Mouse (Mus musculus): Measurements from ENCODE around the gene Chrnd. TPM values are rescaled to one million over a fixed set of nuclear protein-coding genes. Genes with fewer than 3 reads are reported as not detected.

Chrnd gene
- polyA plus RNA-seq, 1 experiment: 0.05 TPM

DNA sequence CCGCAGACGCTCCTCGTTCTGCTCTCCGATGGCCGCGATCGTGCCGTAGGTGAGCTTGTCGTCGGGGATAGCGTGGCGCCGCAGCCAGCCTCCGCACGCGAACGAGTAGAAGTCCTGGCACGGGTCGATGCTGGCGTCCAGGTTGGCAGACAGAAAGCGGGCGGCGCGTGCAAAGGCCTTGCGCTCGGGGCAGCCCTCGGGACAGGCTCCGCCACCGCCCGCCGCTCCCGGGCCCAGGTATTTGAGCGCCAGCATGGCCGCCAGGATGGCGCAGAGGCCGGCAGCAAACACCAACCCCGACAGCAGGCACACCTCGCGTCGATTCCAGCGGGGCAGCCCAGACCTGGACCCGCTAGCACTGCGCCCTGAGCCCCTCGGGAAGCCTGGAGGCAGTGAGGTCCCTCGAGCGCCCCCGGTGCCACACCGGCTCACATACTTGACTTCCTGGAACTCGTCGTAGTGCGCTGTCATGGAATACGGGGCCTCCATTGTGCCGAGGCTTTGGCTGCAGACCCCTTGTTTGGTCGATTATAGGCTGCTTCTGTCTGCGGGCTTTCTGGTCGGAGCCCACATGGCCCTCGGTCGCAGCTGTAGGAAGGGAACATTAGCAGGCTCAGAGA, 35.8 kb upstream of the Chrnd start:
- TF ChIP-seq POLR2A (IDR thresholded peaks at IDR 0.05; ENCODE audit: low read depth, low read length): no peak
- TF ChIP-seq CTCF (IDR thresholded peaks at IDR 0.05; ENCODE audit: extremely low read depth, insufficient read length, insufficient replicate concordance, low read depth, low read length): no peak
- H3K27me3 ChIP-seq (ENCODE audit: control insufficient read depth, insufficient read depth, low read length): peaks cover 56% of the 10 kb centered on the region
- peak overlapping the region; percentile 46 for H3K4me3 ChIP-seq (ENCODE audit: low read depth, low read length)
- no peak overlapping the region for H3K27ac ChIP-seq (ENCODE audit: insufficient read depth, low read depth, low read length)
- peaks cover 8% of the 10 kb centered on the region for H3K4me1 ChIP-seq (ENCODE audit: control insufficient read depth, insufficient read depth, insufficient read length, low read length)
- H3K36me3 ChIP-seq (ENCODE audit: control insufficient read depth, insufficient read depth, low read length): no peaks in the 10 kb centered on the region
- 3% methylated on average over 56 of the region's 58 CpGs for WGBS

DNA sequence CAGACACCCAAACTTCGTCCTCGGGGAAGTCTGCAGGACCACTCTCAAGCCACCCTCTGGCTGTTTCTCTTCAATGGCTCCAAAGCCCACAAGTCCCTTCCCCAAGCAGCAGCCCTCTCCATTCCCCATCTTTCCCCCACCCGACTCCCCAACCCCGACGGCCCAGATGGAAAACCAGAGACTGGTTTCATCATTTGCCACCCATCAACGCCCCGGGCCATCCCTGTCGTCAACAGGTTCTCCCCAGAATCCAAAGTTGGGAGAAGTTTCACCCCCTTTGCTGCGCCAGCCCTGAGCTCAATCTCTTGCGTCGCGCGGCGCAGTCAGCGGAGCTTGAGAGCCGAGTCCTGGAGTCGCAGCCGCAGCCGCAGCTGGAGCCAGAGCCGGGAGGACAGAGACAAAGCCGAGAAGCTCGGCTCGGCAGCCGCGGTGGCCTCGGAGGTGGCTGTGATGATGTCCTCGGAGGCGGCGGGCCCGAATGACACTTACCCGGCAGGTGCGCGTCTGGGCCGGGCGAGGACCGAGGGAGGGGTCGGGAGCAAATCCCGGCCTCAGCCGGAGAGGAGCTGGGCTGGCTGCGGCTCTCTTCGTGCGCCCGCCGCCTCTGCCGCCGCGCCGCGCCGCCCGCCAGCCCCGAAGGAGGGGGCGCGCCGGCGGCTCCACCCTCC, 34.7 kb upstream of the Chrnd start:
- no peak overlapping the region for H3K4me3 ChIP-seq (ENCODE audit: low read depth, low read length)
- TF ChIP-seq POLR2A (IDR thresholded peaks at IDR 0.05; ENCODE audit: low read depth, low read length) (no peak), CTCF (IDR thresholded peaks at IDR 0.05; ENCODE audit: extremely low read depth, insufficient read length, insufficient replicate concordance, low read depth, low read length) (no peak)
- 3% methylated on average over 51 of the region's 56 CpGs for WGBS
- H3K27ac ChIP-seq (ENCODE audit: insufficient read depth, low read depth, low read length): no peak overlapping the region
- peaks cover 8% of the 10 kb centered on the region for H3K4me1 ChIP-seq (ENCODE audit: control insufficient read depth, insufficient read depth, insufficient read length, low read length)
- H3K36me3 ChIP-seq (ENCODE audit: control insufficient read depth, insufficient read depth, low read length): no peaks in the 10 kb centered on the region
- H3K27me3 ChIP-seq (ENCODE audit: control insufficient read depth, insufficient read depth, low read length): peaks cover 56% of the 10 kb centered on the region

DNA sequence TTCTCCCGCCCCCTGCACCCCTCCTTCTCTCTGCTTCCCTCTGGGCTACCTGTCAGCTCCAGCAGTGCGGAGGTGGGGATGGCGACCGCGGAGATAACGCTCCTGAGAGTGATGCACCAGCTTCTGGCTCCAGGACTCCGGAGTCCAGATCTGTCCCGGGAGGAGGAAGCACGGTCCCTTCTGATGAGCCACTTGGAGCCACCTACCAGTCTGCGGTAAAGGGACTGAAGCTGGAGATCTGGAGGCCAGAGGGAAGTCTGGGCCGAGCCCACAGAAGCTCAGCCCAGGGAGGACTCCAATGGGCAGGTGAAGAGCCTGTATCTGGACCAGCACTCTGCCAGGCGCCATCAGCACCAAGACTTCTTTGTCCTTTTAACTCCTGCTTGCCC, 34.2 kb upstream of the Chrnd start, which contains the start of gene Ecel1:
Gene Ecel1 (minus strand): TSS at position 323 of the 389 bp plus-strand sequence.
- Histone ChIP-seq H3K27me3 (ENCODE audit: control insufficient read depth, insufficient read depth, low read length) (peaks cover 56% of the 10 kb centered on the region), H3K4me1 (ENCODE audit: control insufficient read depth, insufficient read depth, insufficient read length, low read length) (peaks cover 8% of the 10 kb centered on the region), H3K27ac (ENCODE audit: insufficient read depth, low read depth, low read length) (no peak within 1 kb of the TSS), H3K36me3 (ENCODE audit: control insufficient read depth, insufficient read depth, low read length) (no peaks in the 10 kb centered on the region), H3K4me3 (ENCODE audit: low read depth, low read length) (no peak within 1 kb of the TSS)
- WGBS: 4% methylated on average over 12 of the region's 12 CpGs
- no peak for TF ChIP-seq CTCF (IDR thresholded peaks at IDR 0.05; ENCODE audit: extremely low read depth, insufficient read length, insufficient replicate concordance, low read depth, low read length)

DNA sequence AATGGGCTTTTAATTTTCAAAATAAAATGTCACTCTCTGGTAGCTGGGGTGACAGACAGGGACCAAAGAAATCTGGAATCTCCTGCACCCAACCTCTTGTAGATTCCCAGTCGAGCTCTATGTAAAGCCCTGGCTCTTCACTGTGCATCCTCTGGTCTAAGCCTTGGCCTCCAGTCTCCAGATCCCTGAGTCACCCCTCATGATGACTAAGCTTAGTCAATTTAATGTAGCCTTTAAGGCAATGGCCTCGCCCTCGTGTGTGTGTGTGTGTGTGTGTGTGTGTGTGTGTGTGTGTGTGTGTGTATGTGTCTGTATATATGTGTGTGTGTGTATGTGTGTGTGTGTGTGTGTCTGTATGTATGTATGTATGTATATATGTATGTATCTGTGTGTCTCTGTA, 31.0 kb upstream of the Chrnd start:
- Histone ChIP-seq H3K27ac (ENCODE audit: insufficient read depth, low read depth, low read length) (no peak overlapping the region), H3K27me3 (ENCODE audit: control insufficient read depth, insufficient read depth, low read length) (peaks cover 42% of the 10 kb centered on the region), H3K36me3 (ENCODE audit: control insufficient read depth, insufficient read depth, low read length) (no peaks in the 10 kb centered on the region), H3K4me3 (ENCODE audit: low read depth, low read length) (no peak overlapping the region), H3K4me1 (ENCODE audit: control insufficient read depth, insufficient read depth, insufficient read length, low read length) (peaks cover 1% of the 10 kb centered on the region)
- TF ChIP-seq POLR2A (IDR thresholded peaks at IDR 0.05; ENCODE audit: low read depth, low read length) (no peak), CTCF (IDR thresholded peaks at IDR 0.05; ENCODE audit: extremely low read depth, insufficient read length, insufficient replicate concordance, low read depth, low read length) (no peak)
- 66% methylated on average over 3 of the region's 3 CpGs for WGBS

DNA sequence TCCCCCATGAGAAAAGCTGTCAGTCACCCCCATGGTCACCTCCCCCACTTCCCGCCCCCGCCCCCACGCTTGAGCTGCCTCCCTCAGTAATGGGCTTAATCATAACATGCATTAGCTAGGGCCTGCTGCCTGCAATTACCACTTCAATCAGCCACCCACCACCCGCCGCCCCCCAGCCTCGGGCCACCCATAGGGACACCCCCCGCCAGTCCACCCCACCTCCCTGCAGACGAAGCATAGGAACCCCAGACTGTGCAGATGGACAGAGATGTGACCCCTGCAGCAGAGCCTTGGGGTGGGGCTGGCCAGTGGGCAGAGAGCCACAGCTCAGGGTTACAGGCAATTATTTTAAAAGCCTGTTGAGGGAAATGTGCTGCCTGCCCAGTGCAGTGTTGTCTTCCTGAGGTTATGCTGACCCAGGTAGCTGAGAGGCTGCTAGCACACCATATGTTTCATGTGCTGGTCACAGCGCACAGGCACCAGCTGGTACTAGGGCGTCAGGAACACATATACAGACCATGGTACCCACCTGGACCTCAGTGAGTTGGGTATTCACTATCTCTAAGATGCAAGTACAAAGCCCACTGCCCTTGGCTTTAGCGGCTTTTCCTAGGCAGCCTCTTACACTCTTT, 26.1 kb upstream of the Chrnd start:
- Histone ChIP-seq H3K27ac (ENCODE audit: insufficient read depth, low read depth, low read length) (no peak overlapping the region), H3K27me3 (ENCODE audit: control insufficient read depth, insufficient read depth, low read length) (peaks cover 4% of the 10 kb centered on the region; the same call in 1 of the 2 replicates), H3K4me1 (ENCODE audit: control insufficient read depth, insufficient read depth, insufficient read length, low read length) (no peaks in the 10 kb centered on the region), H3K36me3 (ENCODE audit: control insufficient read depth, insufficient read depth, low read length) (no peaks in the 10 kb centered on the region), H3K4me3 (ENCODE audit: low read depth, low read length) (no peak overlapping the region)
- 48% methylated on average over 11 of the region's 11 CpGs for WGBS
- TF ChIP-seq CTCF (IDR thresholded peaks at IDR 0.05; ENCODE audit: extremely low read depth, insufficient read length, insufficient replicate concordance, low read depth, low read length) (no peak), POLR2A (IDR thresholded peaks at IDR 0.05; ENCODE audit: low read depth, low read length) (no peak)

DNA sequence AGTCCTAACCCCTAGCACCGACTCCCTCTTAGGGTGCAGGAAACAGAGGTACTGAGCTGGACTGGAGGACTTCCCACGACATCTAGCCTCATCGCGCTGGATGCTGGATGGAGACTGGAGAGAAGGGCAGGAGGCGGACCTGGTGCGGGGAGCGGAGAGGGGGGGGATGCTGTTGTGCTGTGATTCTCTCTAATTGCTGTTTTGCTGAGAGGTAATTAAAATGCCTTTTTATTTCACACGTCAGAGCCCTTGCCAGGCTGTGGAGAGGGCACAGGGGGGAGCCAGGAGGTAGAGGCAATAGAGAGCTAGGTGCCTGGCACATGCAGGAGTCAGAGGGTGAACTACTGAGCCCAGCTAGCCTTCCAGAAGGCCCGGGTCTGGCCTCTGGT, 25.6 kb upstream of the Chrnd start:
- Histone ChIP-seq H3K27ac (ENCODE audit: insufficient read depth, low read depth, low read length) (no peak overlapping the region), H3K36me3 (ENCODE audit: control insufficient read depth, insufficient read depth, low read length) (no peaks in the 10 kb centered on the region), H3K4me3 (ENCODE audit: low read depth, low read length) (no peak overlapping the region), H3K27me3 (ENCODE audit: control insufficient read depth, insufficient read depth, low read length) (peaks cover 9% of the 10 kb centered on the region), H3K4me1 (ENCODE audit: control insufficient read depth, insufficient read depth, insufficient read length, low read length) (no peaks in the 10 kb centered on the region)
- WGBS: 57% methylated on average over 9 of the region's 9 CpGs
- TF ChIP-seq CTCF (IDR thresholded peaks at IDR 0.05; ENCODE audit: extremely low read depth, insufficient read length, insufficient replicate concordance, low read depth, low read length) (no peak), POLR2A (IDR thresholded peaks at IDR 0.05; ENCODE audit: low read depth, low read length) (no peak)

DNA sequence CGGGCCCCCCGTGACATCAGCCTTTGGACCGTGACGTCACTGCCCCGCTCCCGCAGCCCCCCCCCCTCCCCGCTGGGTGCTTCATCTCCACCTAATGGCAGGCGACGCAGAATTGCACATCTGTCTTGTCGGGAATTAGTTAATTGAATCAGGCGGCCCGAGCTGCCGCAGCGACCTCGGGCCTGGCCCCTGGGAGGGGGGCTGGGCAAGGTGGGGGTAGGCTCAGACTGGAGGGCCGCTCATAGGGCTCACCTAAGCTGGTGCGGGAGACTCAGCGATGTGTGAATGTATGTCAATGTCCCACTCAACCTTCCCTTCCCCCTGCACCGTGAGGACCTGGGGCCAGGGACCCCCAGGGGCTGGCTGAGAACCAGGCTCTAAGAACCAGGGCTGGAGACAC, 19.9 kb upstream of the Chrnd start:
- Histone ChIP-seq H3K27me3 (ENCODE audit: control insufficient read depth, insufficient read depth, low read length) (peaks cover 13% of the 10 kb centered on the region), H3K4me3 (ENCODE audit: low read depth, low read length) (no peak overlapping the region), H3K4me1 (ENCODE audit: control insufficient read depth, insufficient read depth, insufficient read length, low read length) (no peaks in the 10 kb centered on the region), H3K36me3 (ENCODE audit: control insufficient read depth, insufficient read depth, low read length) (no peaks in the 10 kb centered on the region), H3K27ac (ENCODE audit: insufficient read depth, low read depth, low read length) (no peak overlapping the region)
- TF ChIP-seq POLR2A (IDR thresholded peaks at IDR 0.05; ENCODE audit: low read depth, low read length) (no peak), CTCF (IDR thresholded peaks at IDR 0.05; ENCODE audit: extremely low read depth, insufficient read length, insufficient replicate concordance, low read depth, low read length) (no peak)
- 14% methylated on average over 19 of the region's 19 CpGs for WGBS

Data from small intestine, adult 2 months (tissue).